Mouse (Mus musculus) embryo, embryonic 9.5 days (tissue): Measurements from ENCODE around the gene Kctd12b.
A peak's percentile ranks its signal among the peaks of the same experiment; 100 is the strongest.
"Not testable (repeated sequence)": the region's sequence is repeated elsewhere in the genome, so short reads cannot be mapped to it uniquely, and the experiment has no call there.

ENCODE experiments used
- DNase-seq: peaks from one replicate; pipeline ENCODE4 v3.0.0-alpha.2; 2017; ENCODE audit errors: extremely low spot score

Gene Kctd12b

DNA sequence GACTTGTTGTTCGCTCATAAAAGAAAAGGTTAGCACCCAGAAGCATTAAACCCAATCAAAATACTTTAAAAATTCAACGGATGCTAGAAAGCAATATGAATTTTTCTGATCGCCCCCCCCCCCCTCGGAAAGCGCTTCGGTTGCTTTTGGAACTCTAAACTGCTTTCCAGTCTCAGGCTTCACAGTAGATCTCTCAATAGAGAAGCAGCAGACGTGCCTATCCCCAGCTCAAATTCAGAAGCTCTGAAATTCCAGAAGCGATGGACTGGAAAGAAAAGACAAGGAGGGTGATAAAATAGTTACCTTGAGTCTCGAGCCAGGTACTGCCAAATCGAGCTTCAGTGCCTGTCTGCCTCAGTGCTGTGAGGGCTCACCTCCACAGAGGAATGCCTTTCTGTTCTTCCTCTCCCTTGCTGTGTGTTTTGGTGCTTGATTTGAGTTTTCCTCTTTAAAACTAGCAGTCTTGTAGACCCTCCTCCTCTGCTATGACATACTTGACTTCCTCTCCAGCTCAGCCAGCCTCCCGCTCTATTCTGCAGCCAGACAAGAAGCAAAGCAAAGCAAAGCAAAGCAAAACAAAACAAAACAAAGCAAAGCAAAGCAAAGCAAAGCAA is at the start of gene Kctd12b:
Gene Kctd12b (minus strand): TSS at position 610 of the 614 bp plus-strand sequence.
- DNase-seq, result no peak

DNA sequence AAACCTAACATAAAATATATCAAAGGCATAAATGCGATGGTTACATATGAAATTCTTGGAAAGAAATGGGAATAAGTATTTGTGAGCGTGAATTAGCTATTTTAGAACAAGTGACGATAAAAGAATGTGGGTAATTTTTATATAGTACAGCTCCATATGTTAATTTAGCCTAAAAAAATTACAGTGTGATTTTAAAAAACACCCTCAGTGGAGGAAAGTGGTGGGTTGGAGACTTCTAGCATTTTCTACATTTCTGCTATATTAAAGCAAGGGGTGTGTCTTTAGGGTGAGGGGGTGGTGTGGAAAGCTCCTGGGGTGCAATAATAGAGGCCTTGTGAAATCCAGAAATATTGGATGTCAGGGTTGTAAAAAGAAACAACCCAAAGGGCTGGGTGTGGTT is 46.3 kb upstream of the Kctd12b start:
- no peak for DNase-seq

DNA sequence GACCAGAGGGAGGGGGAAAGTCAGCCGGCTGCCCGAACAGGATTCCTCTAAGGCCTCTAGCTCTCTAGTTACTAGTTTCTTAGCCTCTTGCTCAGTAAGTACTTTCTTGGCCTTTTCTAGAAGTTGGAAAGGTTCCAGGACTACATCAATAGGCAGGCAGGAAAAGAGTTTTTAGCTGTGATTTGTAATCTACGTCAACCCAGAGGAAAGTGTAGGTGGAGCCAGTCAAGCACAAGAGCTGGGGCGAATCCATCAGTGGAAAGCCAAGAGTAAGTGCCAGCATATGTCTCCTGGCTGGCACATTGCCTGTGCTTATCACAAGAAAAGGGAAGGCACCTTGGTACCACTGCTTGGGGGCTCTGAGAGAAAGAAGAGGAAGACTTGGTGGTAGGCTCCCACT is 39.5 kb upstream of the Kctd12b start:
- no peak for DNase-seq

DNA sequence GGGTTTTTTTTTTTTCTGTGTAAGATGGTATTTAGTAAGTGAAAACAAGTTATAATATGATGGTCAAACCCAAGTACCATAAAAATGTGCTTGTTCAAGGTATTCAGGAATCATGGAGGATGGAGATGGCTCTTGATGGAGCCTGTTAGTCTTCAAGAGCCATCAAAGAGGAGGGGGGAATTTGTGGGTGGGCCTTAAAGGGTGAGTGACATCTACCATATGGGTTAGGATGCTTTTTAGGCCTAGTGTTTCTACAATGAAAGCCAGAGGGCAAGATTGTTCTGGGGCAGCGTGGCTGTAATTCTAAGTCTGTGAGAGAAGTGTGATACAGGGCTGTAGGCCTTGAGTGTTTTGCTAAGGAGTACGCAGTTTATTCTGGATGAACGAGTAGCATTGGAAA is 28.2 kb upstream of the Kctd12b start:
- DNase-seq, result peak; percentile 38

DNA sequence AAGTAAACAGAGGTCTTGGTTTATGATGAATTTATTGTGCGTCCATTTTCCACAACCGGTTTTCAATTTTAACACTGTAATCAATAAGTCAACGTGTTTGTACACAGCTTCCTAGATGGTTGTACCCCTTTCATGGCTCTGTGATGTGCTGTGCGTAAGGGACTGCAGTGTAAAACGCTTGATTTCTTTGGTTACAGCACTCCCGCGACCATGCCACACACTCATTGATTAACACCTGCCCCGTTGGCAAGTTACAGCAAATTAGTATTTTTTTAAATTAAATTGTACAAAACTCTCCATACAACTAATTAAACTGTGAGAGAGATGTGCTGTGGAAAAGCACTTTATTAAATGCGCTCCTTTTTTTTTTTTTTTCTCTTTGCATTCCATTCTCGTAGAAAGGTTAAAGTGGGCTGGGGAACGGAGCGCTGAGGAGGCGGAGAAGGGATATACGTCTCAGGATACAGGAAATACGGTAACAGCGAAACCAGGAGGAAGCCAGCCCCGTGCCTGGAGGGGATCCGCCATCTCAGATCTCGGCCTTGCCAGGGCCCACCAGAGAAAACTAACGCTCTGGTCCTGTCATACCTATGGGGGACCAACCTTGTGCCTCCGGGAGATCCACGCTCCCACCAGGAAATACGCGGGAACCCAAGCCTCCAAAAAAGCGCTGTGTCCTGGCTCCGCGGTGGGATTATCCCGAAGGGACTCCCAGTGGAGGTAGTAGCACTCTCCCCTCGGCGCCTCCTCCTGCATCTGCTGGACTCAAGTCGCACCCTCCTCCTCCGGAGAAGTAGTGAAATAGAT is 27.1 kb upstream of the Kctd12b start, which contains the start of gene Nbdy:
Gene Nbdy (plus strand): TSS at position 481 of the 807 bp plus-strand sequence.
- DNase-seq, result peak; percentile 70

DNA sequence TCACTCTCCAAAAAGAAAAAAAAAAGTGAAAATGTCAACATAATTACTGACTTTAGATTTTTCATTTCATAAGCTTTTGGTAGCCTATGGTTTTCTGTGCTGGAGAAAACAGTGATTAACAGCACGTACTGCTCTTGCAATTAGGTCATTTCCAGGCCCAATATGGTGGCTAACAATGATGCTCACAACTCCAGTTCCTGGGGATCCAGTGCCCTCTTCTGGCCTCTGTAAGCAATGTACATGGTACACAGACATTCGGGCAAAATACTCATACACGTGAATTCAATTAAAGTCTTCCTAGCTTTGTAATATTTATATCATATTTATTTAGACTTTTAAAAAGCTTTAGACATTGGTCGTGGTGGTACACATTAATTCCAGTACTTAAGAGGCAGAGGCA is 23.4 kb upstream of the Kctd12b start:
- peak; percentile 7 for DNase-seq

DNA sequence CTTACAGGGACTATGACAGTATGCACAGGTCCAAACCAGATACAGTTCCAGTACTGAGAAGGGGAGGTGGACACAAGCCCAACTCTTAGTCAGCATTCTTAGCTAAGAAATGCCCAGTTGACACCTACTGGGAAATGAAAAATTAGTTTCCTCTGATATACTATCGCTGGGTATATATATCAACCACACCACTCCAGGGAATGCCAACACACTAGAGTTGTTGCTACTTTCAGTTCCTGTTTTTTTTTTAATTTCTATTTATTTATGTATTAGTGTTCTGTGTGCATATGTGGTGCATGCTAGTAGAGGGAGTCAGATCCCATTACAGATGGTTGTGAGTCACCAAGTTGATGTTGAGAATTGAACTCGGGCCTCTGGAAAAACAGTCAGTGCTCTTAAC is 20.5 kb upstream of the Kctd12b start:
- no peak for DNase-seq

DNA sequence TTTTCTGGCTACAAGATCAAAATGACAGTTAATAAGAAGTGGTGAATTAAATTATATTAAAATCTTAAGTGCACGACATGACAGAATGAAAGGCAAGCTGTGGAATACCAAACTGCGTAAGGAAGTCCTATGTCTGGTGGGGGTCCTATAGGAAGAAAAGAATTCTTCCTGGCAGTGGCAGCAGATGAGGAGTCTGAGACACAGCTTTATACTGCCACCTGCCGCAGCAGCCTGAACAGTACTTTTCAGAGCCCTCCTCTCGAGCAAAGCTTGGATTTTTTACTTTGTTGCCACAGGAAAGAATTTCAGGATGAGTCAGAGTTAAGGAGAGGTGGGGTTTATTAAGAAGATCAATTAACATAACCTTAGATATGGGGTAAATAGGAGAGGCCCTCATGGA is 11.5 kb upstream of the Kctd12b start:
- peak; percentile 1 for DNase-seq

DNA sequence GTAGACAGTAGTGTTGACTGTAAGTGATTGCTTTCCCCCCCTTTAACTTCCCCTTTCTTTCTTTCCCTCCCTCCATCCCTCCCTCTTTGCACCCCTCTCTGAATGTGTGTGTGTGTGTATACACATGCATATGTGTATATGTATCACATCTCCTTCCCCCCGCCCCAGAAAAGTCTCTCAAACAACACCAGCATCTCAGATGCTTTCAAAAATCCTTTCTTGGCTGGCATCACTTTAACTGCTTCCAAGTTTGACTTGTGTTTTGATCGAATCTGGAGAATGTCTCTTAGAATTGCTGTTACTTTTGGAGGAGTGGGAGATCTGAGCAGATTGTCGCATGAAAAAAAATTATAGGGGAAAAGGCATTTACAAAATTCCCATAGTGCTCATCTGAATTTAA is 4.3 kb upstream of the Kctd12b start:
- DNase-seq, result no peak

DNA sequence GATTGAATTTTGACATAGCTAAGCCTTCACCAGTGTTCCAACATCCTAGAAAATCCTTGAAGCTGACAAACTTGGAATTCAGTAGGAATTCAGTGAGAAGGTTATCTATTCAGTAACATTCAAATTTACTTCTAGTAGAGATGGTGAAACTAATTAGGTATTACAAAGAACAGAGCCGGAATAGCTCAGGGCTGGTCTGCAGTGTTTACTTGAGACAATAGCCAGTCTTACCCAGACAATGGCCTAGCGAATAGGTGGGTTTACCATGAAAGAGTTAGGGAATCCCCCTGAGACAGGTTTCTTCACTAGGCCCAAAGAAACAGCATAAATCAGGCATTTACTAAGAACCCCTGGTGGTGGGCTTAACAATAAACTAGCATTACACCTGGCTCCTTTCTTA is 28.0 kb downstream of the Kctd12b start:
- DNase-seq, result not testable (repeated sequence)

DNA sequence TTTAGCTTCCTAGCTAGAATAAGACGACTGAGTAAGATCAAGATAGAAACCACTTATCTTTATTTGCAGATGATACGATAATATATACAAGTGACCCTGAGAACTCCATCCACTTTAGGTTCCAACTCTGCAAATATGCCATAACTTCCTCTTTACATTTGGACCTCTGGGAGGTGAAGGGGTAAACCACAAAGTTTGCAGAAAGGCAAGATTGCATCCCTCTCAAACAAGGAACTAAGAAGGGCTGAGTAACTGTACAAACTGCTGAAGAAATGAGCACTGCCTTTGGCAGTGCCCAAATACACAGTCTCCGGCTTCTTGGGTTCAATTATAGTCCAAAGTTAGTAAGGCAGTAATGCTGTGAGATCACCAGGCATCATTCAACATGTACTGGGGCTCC is 31.3 kb downstream of the Kctd12b start:
- DNase-seq, result no peak

DNA sequence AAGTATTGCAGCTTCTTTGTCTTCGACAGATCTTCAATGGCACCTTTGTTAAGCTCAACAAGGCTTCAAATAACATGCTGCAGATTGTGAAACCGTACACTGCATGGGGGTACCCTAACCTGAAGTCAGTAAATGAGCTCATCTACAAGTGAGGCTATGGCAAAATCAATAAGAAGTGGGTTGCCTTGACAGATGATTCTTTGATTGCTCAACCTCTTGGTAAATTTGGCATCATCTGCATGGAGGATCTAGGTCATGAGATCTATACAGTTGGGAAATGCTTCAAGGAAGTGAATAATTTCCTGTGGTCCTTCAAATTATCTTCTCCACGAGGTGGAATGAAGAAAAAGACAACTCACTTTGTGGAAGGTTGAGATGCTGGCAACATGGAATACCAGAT is 39.2 kb downstream of the Kctd12b start:
- no peak for DNase-seq

DNA sequence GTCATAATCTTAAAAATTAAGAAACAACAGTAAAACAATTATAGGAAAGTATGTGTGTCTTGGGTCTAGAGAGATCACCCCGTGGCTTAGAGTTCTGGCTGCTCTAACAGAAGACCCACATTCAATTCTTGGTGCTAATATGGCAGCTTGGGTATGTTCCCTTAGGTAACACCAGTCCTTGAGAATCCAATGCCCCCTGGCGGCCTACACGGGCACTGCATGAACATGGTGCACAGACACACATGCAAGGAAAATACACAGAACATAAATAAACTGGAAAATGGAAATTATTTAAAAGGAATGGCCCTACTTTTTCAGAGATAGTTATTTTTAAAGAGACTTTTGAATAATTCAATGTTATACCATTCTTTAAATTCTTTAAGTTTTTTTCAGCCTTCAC is 55.6 kb downstream of the Kctd12b start:
- no peak for DNase-seq

DNA sequence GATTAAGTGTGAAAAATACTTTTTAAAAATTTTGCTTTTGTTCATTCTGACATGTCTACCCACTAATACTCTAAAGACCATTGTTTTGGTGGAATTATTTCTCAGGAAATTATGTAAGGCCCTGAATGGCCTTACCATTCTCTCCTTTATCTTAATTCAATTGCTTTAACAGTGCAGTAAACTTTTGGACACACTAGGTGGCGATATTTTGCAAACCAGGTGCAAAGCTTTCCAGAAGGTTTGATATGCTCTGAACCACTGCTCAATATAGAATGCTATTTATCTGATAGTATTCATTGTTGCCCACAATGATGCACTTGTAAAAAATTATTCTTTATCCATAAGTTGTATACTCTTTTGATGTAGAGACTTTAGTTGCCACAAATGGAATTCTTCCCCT is 59.9 kb downstream of the Kctd12b start:
- DNase-seq, result peak; percentile 5
